Mouse (Mus musculus) liver, adult 2 months (tissue): ENCODE results near the gene Dpm1. TPM values are rescaled to one million over a fixed set of nuclear protein-coding genes. Genes with fewer than 3 reads are reported as not detected.

Experiments used
- DNase-seq: peaks from one replicate; pipeline ENCODE4 v3.0.0-alpha.2; 2011; ENCODE audit warnings: low read depth, low spot score; ENCODE audit errors: extremely low read depth
- H3K27ac ChIP-seq: fragments of 200-500 bp; replicated peaks from 2 replicates; pipeline ENCODE4 v1.5.1; 2012; ENCODE audit warnings: low read depth, mild to moderate bottlenecking, control low read depth, inconsistent platforms, low read length; ENCODE audit not compliant: insufficient read depth
- H3K27me3 ChIP-seq: fragments of 200-500 bp; 2 replicates; pipeline ENCODE4 v1.6.1; 2012; ENCODE audit warnings: mild to moderate bottlenecking, moderate library complexity, low read length, inconsistent platforms; ENCODE audit not compliant: control insufficient read depth, insufficient read depth
- H3K36me3 ChIP-seq: fragments of 200-500 bp; 2 replicates; pipeline ENCODE4 v1.6.1; 2012; ENCODE audit warnings: low read length, inconsistent platforms; ENCODE audit not compliant: control insufficient read depth, insufficient read depth
- H3K4me1 ChIP-seq: fragments of 200-500 bp; 2 replicates; pipeline ENCODE4 v1.6.1; 2011; ENCODE audit warnings: low read length; ENCODE audit not compliant: control insufficient read depth, insufficient read depth
- H3K4me3 ChIP-seq: fragments of 200-500 bp; 2 replicates; pipeline ENCODE4 v1.5.1; 2011; ENCODE audit warnings: low read depth, mild to moderate bottlenecking, control low read depth, low read length, moderate library complexity; ENCODE audit not compliant: insufficient read depth
- H3K79me2 ChIP-seq: fragments of 200-500 bp; 2 replicates; pipeline ENCODE4 v1.6.1; 2012; ENCODE audit warnings: inconsistent platforms, mild to moderate bottlenecking, low read length, moderate library complexity; ENCODE audit not compliant: control insufficient read depth, insufficient read depth
- H3K9ac ChIP-seq: fragments of 200-500 bp; 2 replicates; pipeline ENCODE4 v1.6.1; 2012; ENCODE audit warnings: low read depth, mild to moderate bottlenecking, control low read depth, inconsistent platforms, low read length
- CTCF ChIP-seq: fragments of 200-500 bp; IDR thresholded peaks from 2 replicates; pipeline ENCODE4 v1.5.1; 2011; ENCODE audit warnings: low read depth, low read length, control low read depth
- POLR2A ChIP-seq: fragments of 200-500 bp; IDR thresholded peaks from 2 replicates; pipeline ENCODE4 v1.6.1; 2011; ENCODE audit warnings: low read length, control low read depth; ENCODE audit not compliant: insufficient read depth; ENCODE audit errors: extremely low read depth
- WGBS: fragments of 180-500 bp; shearing (Covaris S2); methylation state at CpG from one replicate; pipeline ENCODE4 v1.1.7; 2018; 5-methylcytosine and 5-hydroxymethylcytosine counted together
- polyA plus RNA-seq: library from polyadenylated mRNA; depleted of rRNA; stranded (reverse); fragments of >200 nt; gene quantifications from 2 replicates; pipeline ENCODE4 v1.2.3, GENCODE M21; 2012
- total RNA-seq: library from RNA; depleted of rRNA; stranded (reverse); fragments of >200 nt; gene quantifications from 2 replicates; pipeline ENCODE4 v1.2.3, GENCODE M21; 2014

Gene Dpm1
- total and polyA plus RNA-seq, 2 experiments: 30.8 to 37.7 TPM

DNA sequence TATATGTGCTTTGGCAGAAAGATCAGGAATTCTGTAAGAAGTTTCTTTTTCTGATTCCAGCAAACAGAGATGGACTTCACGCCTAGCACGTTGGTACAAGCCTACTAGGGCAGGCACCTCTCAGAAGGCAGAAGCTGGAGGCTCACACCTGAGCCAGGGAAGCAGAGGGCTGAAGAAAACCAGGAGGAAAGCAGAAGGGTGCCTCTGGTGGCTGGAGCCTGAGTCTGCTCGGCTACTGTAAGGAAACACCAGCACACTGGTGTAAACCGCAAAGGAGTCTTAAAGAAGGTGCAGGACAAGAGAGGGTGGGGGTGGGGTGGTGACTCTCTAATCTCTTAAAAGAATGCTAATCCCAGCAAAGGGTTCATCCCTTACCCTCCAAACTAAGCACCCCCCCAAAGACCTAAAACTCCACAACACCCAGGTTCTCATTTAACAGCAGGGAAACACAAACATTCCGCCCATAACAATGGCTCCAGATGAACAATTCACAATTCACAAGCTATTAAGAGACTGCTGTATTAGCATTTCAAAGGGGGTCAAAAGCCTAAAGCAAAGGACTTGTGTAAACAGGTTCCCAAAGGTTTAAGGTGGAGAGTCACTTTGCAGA lies 16.5 kb downstream of the Dpm1 start:
- peaks cover 75% of the 10 kb centered on the region for H3K36me3 ChIP-seq
- H3K27me3 ChIP-seq: no peaks in the 10 kb centered on the region
- DNase-seq: no peak
- no peaks in the 10 kb centered on the region for H3K79me2 ChIP-seq
- no peak overlapping the region for H3K4me3 ChIP-seq
- H3K4me1 ChIP-seq: peaks cover 4% of the 10 kb centered on the region
- 73% methylated on average over 5 of the region's 5 CpGs for WGBS
- TF ChIP-seq POLR2A: no peak
- TF ChIP-seq CTCF: no peak
- no peak overlapping the region for H3K27ac ChIP-seq
- H3K9ac ChIP-seq: no peak overlapping the region

DNA sequence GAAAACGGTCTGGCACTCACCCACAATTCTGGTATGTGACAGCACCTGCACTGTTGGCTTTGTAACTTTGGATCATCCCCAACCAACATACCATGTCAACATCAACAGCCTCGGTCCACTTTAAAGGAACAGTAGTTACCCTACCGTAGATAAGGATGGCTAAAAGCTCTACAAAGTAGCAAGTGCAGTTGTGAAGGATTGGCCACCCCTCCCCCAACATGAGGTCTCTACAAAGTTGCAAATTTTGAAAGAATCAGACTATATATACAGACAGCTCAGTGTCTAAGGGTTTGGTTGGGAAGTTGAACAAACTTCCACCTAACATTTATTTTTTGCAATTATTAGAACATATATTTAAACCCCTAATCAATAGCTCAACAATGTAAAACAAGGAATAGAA lies 22.5 kb downstream of the Dpm1 start:
- no peak overlapping the region for H3K9ac ChIP-seq
- no peak overlapping the region for H3K4me3 ChIP-seq
- H3K79me2 ChIP-seq: peaks cover 28% of the 10 kb centered on the region
- DNase-seq: no peak
- H3K4me1 ChIP-seq: peaks cover 18% of the 10 kb centered on the region
- H3K36me3 ChIP-seq: peaks cover 40% of the 10 kb centered on the region
- peak overlapping the region; percentile 95; the same call in 1 of the 2 replicates for H3K27ac ChIP-seq
- H3K27me3 ChIP-seq: no peaks in the 10 kb centered on the region
- TF ChIP-seq CTCF (no peak), POLR2A (no peak)
- WGBS: 31% methylated on average over 3 of the region's 3 CpGs

- TF ChIP-seq CTCF: peak; percentile 74
- TF ChIP-seq POLR2A: 0 out of 2 replicates have a peak, but pooled peaks have one; percentile 45
- H3K4me1 ChIP-seq: peaks cover 18% of the 10 kb centered on the region
- peak within 1 kb of the TSS; percentile 98 for H3K4me3 ChIP-seq
- peaks cover 28% of the 10 kb centered on the region for H3K79me2 ChIP-seq
- WGBS: 1% methylated on average over 84 of the region's 89 CpGs
- H3K27me3 ChIP-seq: no peaks in the 10 kb centered on the region
- peak within 1 kb of the TSS; percentile 95 for H3K27ac ChIP-seq
- H3K36me3 ChIP-seq: peaks cover 31% of the 10 kb centered on the region
- peak within 1 kb of the TSS; percentile 100 for H3K9ac ChIP-seq
- DNase-seq: peak; percentile 80
Observed at GRCm38 (mm10) chr2:168206725-168207644, 23.4 kb downstream of the Dpm1 start, which contains the start of gene Adnp. Adnp (minus strand) TSS chr2:168207112.

DNA sequence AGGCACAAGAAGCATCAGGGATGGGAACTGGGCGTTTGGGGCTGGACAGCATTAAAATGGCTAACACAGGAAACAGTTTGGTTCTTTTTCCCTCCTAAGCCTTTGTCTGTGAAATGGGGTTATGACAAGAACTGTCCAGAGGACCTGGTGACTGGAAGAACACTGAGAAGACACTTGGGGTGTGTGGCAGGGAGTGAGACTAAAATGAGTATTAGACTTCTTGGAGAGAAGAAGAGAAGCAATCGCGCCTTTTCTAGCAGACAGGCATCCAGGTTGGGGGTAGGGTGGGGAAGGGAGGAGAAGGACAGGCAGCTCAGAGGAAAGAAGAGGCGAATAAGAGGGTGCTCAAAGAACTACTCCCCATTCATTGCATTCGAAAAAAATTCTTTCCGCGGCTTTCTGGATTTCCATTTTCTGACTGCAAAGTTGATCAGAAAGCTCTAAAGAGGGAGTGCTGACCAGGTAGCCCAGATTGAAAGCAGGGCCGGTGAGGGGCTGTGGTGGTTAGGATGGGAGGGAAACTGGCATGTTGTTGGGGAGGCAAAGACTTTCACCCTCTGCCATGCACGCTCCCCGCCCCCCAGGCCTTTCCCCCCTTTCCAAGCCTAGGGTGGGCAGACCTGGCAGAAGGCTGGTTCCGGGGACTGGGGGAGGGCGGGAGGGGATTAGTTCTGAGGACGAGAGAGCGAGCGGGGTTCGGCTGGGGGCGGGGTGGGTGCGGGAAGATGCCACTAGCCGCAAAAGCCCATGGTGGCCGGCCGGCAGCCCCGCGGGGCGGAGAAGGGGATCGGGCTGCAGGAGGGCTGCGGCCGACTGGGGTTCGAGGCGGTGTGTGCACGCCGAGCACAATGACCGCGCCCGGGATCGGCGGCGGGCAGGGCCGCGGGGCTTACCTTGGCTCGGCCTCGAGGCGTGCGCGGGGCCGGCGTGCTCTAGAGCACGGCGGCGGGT lies 24.4 kb downstream of the Dpm1 start:
- no peak for TF ChIP-seq POLR2A
- TF ChIP-seq CTCF: no peak
- peak overlapping the region; percentile 93 for H3K27ac ChIP-seq
- DNase-seq: no peak
- no peaks in the 10 kb centered on the region for H3K27me3 ChIP-seq
- H3K36me3 ChIP-seq: peaks cover 22% of the 10 kb centered on the region
- H3K4me1 ChIP-seq: peaks cover 20% of the 10 kb centered on the region
- H3K79me2 ChIP-seq: peaks cover 33% of the 10 kb centered on the region
- WGBS: under 1% methylated on average over 49 of the region's 49 CpGs
- peak overlapping the region; percentile 98 for H3K4me3 ChIP-seq
- H3K9ac ChIP-seq: peak overlapping the region; percentile 100

DNA sequence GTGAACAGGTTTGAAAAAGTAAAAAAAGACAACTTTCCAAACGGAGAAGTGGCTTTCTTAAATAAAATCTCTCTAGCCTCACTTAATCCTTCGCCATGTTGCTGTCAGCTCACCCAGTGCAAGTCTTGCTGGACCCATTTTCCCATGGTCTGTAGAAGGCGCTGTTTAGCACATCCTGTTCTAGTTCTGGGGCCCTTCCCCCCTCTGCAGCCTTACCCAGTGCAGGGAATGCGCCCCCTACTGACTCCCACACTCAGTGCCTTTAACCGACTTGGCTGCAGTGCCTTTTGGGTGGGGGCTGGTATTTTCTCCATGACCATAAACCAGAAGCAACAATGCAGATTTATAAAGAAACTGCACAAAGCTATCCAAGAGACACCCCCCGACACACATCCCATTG lies 25.1 kb downstream of the Dpm1 start:
- Histone ChIP-seq H3K27ac (peak overlapping the region; percentile 93), H3K36me3 (peaks cover 15% of the 10 kb centered on the region), H3K79me2 (peaks cover 36% of the 10 kb centered on the region), H3K9ac (peak overlapping the region; percentile 100), H3K4me3 (peak overlapping the region; percentile 98), H3K4me1 (peaks cover 26% of the 10 kb centered on the region), H3K27me3 (no peaks in the 10 kb centered on the region)
- peak; percentile 77 for DNase-seq
- TF ChIP-seq CTCF: peak; percentile 98
- no peak for TF ChIP-seq POLR2A
- 4% methylated on average over 6 of the region's 6 CpGs for WGBS
